Mouse (Mus musculus): ENCODE results near the gene Hes3.

GRCm38 (mm10) chr4:152282721-152283120 lies 8.7 kb downstream of the Hes3 start:
- TF ChIP-seq CTCF (IDR thresholded peaks at IDR 0.05; ENCODE audit: borderline replicate concordance, insufficient read depth, low read length) (no peak), POLR2A (IDR thresholded peaks at IDR 0.05; ENCODE audit: low read depth, low read length) (no peak)

All from embryonic fibroblast, embryonic 13.5 days (primary cell).